Mouse (Mus musculus): ENCODE data around the gene Gucd1. TPM values are rescaled to one million over a fixed set of nuclear protein-coding genes. Genes with fewer than 3 reads are reported as not detected.

The Gucd1 gene
- total and polyA plus RNA-seq, 3 experiments = 16.8 to 19.0 (median 18.0) TPM

DNA sequence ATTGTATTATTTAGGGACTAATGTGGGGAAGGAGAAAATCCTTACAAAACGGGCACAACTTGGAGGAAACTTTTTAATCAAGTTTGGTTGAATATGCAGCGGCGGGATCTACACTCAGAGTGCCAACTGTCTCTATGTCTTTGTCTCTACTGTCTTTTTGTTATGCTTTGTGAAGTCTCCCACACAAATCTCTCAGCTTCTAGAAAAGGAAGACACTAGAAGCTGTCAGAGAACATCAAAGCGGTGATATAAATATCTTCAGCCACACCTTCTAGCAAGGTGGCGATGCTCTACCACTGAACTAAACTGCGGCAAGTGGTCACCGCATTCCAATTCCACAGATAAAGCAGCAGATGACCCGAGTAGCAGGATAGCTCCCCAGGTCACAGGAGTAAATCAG lies 111.9 kb downstream of the Gucd1 start:
- Histone ChIP-seq H3K4me1 (ENCODE audit: control insufficient read depth in 1 of 2, insufficient read depth in 2 of 2) (peaks cover 0 to under 1% of the 10 kb centered on the region in 2 experiments; a peak in 2 of 4 replicates), H3K9me3 (replicated peaks; ENCODE audit: low read length) (no peaks in the 10 kb centered on the region), H3K36me3 (replicated peaks in 1 of 2; ENCODE audit: control insufficient read depth in 1 of 2, insufficient read depth in 1 of 2, low read length in 1 of 2) (no peaks in the 10 kb centered on the region), H3K9ac (ENCODE audit: insufficient read depth, low read depth) (no peak overlapping the region), H3K27me3 (replicated peaks) (no peaks in the 10 kb centered on the region), H3K4me2 (ENCODE audit: insufficient read depth, low read depth, poor library complexity, severe bottlenecking) (no peak overlapping the region), H3K79me2 (replicated peaks; ENCODE audit: control insufficient read depth, extremely low read depth, insufficient read depth, poor library complexity, severe bottlenecking) (no peaks in the 10 kb centered on the region), H3K27ac (ENCODE audit: insufficient read depth, low read depth) (no peak overlapping the region), H3K4me3 (replicated peaks in 1 of 3; ENCODE audit: low read depth in 2 of 3, low read length in 2 of 3, poor library complexity in 1 of 3) (no peak overlapping the region)
- TF ChIP-seq MAX (IDR thresholded peaks at IDR 0.05; ENCODE audit: low read length) = no peak
- TF ChIP-seq ZNF384 (IDR thresholded peaks at IDR 0.05; ENCODE audit: low read depth, low read length) = no peak
- no peak for TF ChIP-seq JUND (conservative IDR thresholded peaks at IDR 0.05; ENCODE audit: low read depth, low read length)
- TF ChIP-seq TBP (conservative IDR thresholded peaks at IDR 0.05; ENCODE audit: low read depth, low read length) = no peak
- no peak for TF ChIP-seq USF2 (conservative IDR thresholded peaks at IDR 0.05; ENCODE audit: low read depth, low read length)
- TF ChIP-seq E2F4 (IDR thresholded peaks at IDR 0.05; ENCODE audit: insufficient replicate concordance, low read depth, low read length) = no peak
- no peak for TF ChIP-seq NELFE (IDR thresholded peaks at IDR 0.05; ENCODE audit: low read depth, low read length)
- no peak for TF ChIP-seq SMC3 (IDR thresholded peaks at IDR 0.05; ENCODE audit: low read depth, low read length)
- no peak for TF ChIP-seq BHLHE40 (IDR thresholded peaks at IDR 0.05; ENCODE audit: low read depth, low read length)
- TF ChIP-seq MYC (IDR thresholded peaks at IDR 0.05; ENCODE audit: low read depth, low read length) = no peak
- no peak for TF ChIP-seq TCF12 (IDR thresholded peaks at IDR 0.05; ENCODE audit: low read depth, low read length)
- no peak for TF ChIP-seq RCOR1 (conservative IDR thresholded peaks at IDR 0.05; ENCODE audit: low read depth, low read length)
- no peak for TF ChIP-seq ELF1 (IDR thresholded peaks at IDR 0.05; ENCODE audit: low read depth, low read length)
- DNase-seq (ENCODE audit: extremely low read depth) = no peak
- dilution Hi-C loops (cut with MboI; ENCODE audit: extremely low pct_ligation_motif_present, extremely low pct_unique_long_range_greater_than_20kb, low sequenced_read_pairs) (no loop called here), in situ Hi-C loops (cut with MboI; ENCODE audit: low pct_ligation_motif_present, low pct_unique_long_range_greater_than_20kb, low sequenced_read_pairs) (no loop called here)

- no peak for TF ChIP-seq POLR2A (IDR thresholded peaks at IDR 0.05; ENCODE audit: low read depth, low read length)
- TF ChIP-seq EP300 (IDR thresholded peaks at IDR 0.05; ENCODE audit: low read length) = no peak
- peak in 1 of 2 experiments; percentile 53; a peak in 2 of 4 replicates for TF ChIP-seq CTCF (conservative IDR thresholded peaks at IDR 0.05 in 1 of 2, IDR thresholded peaks at IDR 0.05 in 1 of 2; ENCODE audit: low read depth in 2 of 2, low read length in 2 of 2)
- no peak for TF ChIP-seq MXI1 (IDR thresholded peaks at IDR 0.05; ENCODE audit: low read depth, low read length)
- no peak for TF ChIP-seq TCF12 (IDR thresholded peaks at IDR 0.05; ENCODE audit: low read depth, low read length)
- peak; percentile 63 for TF ChIP-seq SMC3 (IDR thresholded peaks at IDR 0.05; ENCODE audit: low read depth, low read length)
- TF ChIP-seq RAD21 (IDR thresholded peaks at IDR 0.05; ENCODE audit: low read depth, low read length) = peak; percentile 48
- no peak for TF ChIP-seq TBP (conservative IDR thresholded peaks at IDR 0.05; ENCODE audit: low read depth, low read length)
- TF ChIP-seq ZMIZ1 (IDR thresholded peaks at IDR 0.05; ENCODE audit: low read depth, low read length) = no peak
- TF ChIP-seq ZNF384 (IDR thresholded peaks at IDR 0.05; ENCODE audit: low read depth, low read length) = no peak
- TF ChIP-seq MAZ (IDR thresholded peaks at IDR 0.05; ENCODE audit: low read depth, low read length) = no peak
- TF ChIP-seq CHD2 (IDR thresholded peaks at IDR 0.05; ENCODE audit: low read length) = no peak
- no peak for TF ChIP-seq JUND (conservative IDR thresholded peaks at IDR 0.05; ENCODE audit: low read depth, low read length)
- no peaks in the 10 kb centered on the region for H3K79me2 ChIP-seq (replicated peaks; ENCODE audit: control insufficient read depth, extremely low read depth, insufficient read depth, poor library complexity, severe bottlenecking)
- peak; percentile 17 for DNase-seq (ENCODE audit: extremely low read depth)
- H3K9me3 ChIP-seq (replicated peaks; ENCODE audit: low read length) = no peaks in the 10 kb centered on the region
- H3K4me2 ChIP-seq (ENCODE audit: insufficient read depth, low read depth, poor library complexity, severe bottlenecking) = no peak within 1 kb of the TSS
- dilution Hi-C loops (cut with MboI; ENCODE audit: extremely low pct_ligation_motif_present, extremely low pct_unique_long_range_greater_than_20kb, low sequenced_read_pairs) = no loop called here
- no peak within 1 kb of the TSS for H3K9ac ChIP-seq (ENCODE audit: insufficient read depth, low read depth)
- H3K4me1 ChIP-seq (ENCODE audit: control insufficient read depth in 1 of 2, insufficient read depth in 2 of 2) = peaks cover 3 to 6% of the 10 kb centered on the region in 2 experiments; a peak in 3 of 4 replicates
- no peaks in the 10 kb centered on the region for H3K36me3 ChIP-seq (replicated peaks in 1 of 2; ENCODE audit: control insufficient read depth in 1 of 2, insufficient read depth in 1 of 2, low read length in 1 of 2)
- H3K27me3 ChIP-seq (replicated peaks) = no peaks in the 10 kb centered on the region
- no peak within 1 kb of the TSS for H3K27ac ChIP-seq (ENCODE audit: insufficient read depth, low read depth)
- in situ Hi-C loops (cut with MboI; ENCODE audit: low pct_ligation_motif_present, low pct_unique_long_range_greater_than_20kb, low sequenced_read_pairs) = no loop called here
- H3K4me3 ChIP-seq (replicated peaks in 1 of 3; ENCODE audit: low read depth in 2 of 3, low read length in 2 of 3, poor library complexity in 1 of 3) = no peak within 1 kb of the TSS
Measured at GRCm38 (mm10) chr10:75400958-75401357, 116.8 kb downstream of the Gucd1 start, which contains the start of gene Upb1. TSS of gene Upb1 (plus strand) at chr10:75401115.

Measured in CH12.LX (cell line).